Mouse (Mus musculus) adrenal gland, postnatal 4 days (tissue): ENCODE measurements around the gene Galnt5. TPM values are rescaled to one million over a fixed set of nuclear protein-coding genes. Genes with fewer than 3 reads are reported as not detected.

Experiments used
- total RNA-seq, 2 experiments: library from RNA; stranded (reverse); gene quantifications; 2 replicates each; pipeline ENCODE4 v1.2.3; 2021

Gene Galnt5
- total RNA-seq, 2 experiments from 2014 or later = 0.20 to 0.34 TPM

Other genes with a start within 250 kb of the Galnt5 start
- not detected for gene Ermn, start 55.0 kb downstream of the Galnt5 start, total RNA-seq
- 1 to 10 TPM; 7.4 to 8.1 TPM for gene Cytip, start 197.6 kb downstream of the Galnt5 start, total RNA-seq